Mouse (Mus musculus) right cerebral cortex, postnatal 36 days (tissue): ENCODE measurements around the gene Olfr1177-ps.

Experiments used
- DNase-seq, 2 experiments: peaks; one replicate each; pipeline ENCODE4 v3.0.0; 2022; ENCODE audit warnings: low spot score in 2 of 2, mixed read lengths in 1 of 2

The Olfr1177-ps gene

DNA sequence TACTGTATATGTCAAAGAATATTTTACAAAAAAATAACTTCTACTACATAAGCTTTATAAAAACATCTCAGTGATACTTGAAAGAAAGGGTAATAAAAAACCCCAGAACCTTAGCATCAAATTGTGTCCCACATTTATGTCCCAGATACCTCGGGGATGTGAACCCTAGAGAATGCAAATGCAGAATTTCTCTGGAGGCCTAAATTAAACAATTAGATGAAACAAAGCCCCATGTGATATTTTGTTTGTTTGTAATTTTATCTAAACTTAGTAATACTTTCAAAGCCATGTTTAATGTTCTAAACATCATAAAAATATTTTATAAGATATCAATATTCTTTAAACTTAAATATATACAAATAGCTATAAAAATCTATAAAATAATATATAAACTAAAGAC is at the start of gene Olfr1177-ps:
Olfr1177-ps (minus strand) TSS at position 101 of the 400 bp plus-strand sequence.
- DNase-seq = no peak

DNA sequence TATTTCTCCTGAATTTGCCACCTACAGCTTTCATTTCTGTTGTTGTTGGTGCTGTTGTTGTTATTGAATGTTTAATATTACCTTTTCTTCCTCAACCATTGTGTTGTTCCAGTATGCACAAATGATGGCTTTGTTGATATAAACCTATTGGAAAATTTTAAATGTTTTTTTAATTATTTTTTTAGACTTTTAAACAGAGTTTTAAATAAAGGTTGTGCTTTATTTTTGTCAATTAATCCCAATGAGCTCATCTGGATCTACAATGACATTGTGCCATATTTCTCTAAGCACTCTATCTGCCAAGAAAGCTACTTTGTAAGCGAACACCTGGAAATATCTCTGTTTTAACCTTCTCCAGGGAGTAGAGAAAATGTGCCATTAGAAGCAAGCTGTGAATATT is 40.5 kb upstream of the Olfr1177-ps start, which contains the start of gene Olfr1178:
Olfr1178 (plus strand) TSS at position 301 of the 400 bp plus-strand sequence.
- no peak for DNase-seq

DNA sequence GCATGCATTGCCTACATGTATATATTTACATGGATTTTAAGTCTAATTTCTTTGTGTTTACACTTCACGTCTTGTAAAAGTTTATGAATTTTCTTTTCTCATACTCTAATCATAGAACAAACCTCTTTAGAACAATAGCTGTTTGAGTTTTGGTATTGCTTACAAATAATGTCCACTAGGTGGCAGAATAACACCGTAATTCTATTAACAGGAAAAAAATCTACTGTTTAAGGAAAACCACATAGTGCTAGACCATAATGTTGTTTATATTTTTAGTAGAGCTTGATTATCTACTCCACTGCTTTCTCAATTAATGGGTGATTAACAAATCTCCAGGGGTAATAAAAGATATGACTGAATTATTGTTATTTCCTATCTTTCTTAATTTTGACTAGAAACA is 10.0 kb upstream of the Olfr1177-ps start:
- DNase-seq = no peak

DNA sequence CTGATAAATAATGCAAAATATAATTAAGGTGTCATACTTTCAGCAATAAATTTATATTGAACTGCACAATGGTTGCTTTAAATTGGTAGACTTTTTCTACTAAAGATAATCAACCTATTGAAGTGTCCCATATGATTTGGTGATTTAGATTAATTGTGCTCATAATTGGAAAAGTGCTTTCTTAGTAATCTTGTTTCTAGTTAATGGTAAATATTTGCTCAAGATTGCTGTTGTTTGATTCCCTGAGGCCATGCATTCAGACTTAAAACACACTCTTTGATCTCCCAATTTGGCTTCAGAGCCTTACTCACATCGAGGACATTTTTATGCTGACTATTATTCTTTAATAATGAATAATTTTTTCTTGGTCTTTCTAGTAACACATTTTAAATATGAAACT is 9.9 kb downstream of the Olfr1177-ps start, which contains the start of gene Olfr1176:
Olfr1176 (plus strand) TSS at position 301 of the 400 bp plus-strand sequence.
- DNase-seq = no peak

DNA sequence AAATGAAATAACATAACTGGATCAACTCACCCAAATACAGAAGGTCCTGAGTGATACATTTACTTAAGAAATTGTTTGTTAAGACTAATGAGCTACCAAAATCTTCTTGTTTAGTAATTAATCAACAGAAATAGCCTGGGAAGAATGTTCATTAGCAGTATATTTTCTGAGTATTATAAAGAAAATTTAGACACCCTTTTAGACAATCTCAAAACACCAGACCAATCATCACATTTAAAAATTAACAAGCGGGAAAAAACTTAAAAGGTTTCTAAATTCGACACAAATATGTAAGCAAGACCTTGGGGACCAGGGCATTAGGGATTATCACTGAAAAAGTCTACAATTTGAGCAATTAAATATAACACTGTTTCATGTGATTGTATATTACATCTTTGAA is 19.2 kb downstream of the Olfr1177-ps start, which contains the start of gene Olfr1175-ps:
Olfr1175-ps (minus strand) TSS at position 101 of the 400 bp plus-strand sequence.
- no peak for DNase-seq

DNA sequence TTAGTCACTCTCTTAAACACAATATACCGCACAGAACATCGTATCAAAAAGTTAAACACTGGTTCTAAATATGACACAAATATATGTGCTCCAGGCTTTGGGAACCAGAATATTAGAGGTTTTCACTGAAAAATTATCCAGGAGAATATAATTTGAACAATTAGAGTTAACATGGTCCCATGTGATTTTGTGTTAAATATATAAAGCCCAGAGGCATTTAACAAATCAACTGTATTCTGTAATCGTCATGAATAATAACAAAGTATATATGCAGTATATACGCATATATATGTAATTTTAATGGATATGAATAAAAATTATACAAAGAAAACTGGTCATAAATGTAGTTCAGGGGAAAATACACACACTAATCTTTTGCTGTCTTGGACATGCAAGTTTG is 31.3 kb downstream of the Olfr1177-ps start, which contains the start of gene Olfr1174-ps:
Olfr1174-ps (minus strand) TSS at position 101 of the 400 bp plus-strand sequence.
- no peak for DNase-seq
